Mouse (Mus musculus): ENCODE data around the gene Fam205c.
A peak's percentile ranks its signal among the peaks of the same experiment; 100 is the strongest.
"Not testable (repeated sequence)": the region's sequence is repeated elsewhere in the genome, so short reads cannot be mapped to it uniquely, and the experiment has no call there.

Gene Fam205c

GRCm38 (mm10) chr4:42877657-42878056 is 3.6 kb upstream of the Fam205c start:
- no peak for DNase-seq (ENCODE audit: low read depth, low spot score)

GRCm38 (mm10) chr4:42876586-42877291 is 2.7 kb upstream of the Fam205c start:
- peak; percentile 74 for DNase-seq (ENCODE audit: low read depth, low spot score)

GRCm38 (mm10) chr4:42872746-42873435 is 1.1 kb downstream of the Fam205c start:
- DNase-seq (ENCODE audit: low read depth, low spot score) = peak; percentile 52

- no peak for DNase-seq (ENCODE audit: low read depth, low spot score)
Measured at GRCm38 (mm10) chr4:42872151-42872550, 1.9 kb downstream of the Fam205c start.

- DNase-seq (ENCODE audit: low read depth, low spot score) = no peak
Measured at GRCm38 (mm10) chr4:42870748-42871147, 3.3 kb downstream of the Fam205c start.

- DNase-seq (ENCODE audit: low read depth, low spot score) = no peak
Measured at GRCm38 (mm10) chr4:42868193-42868592, 5.8 kb downstream of the Fam205c start.

- no peak for DNase-seq (ENCODE audit: low read depth, low spot score)
Measured at GRCm38 (mm10) chr4:42867390-42867789, 6.6 kb downstream of the Fam205c start.

- DNase-seq (ENCODE audit: low read depth, low spot score) = not testable (repeated sequence)
Measured at GRCm38 (mm10) chr4:42863487-42863886, 10.5 kb downstream of the Fam205c start.

GRCm38 (mm10) chr4:42860483-42860882 is 13.6 kb downstream of the Fam205c start:
- not testable (repeated sequence) for DNase-seq (ENCODE audit: low read depth, low spot score)

GRCm38 (mm10) chr4:42856671-42857070 is 17.4 kb downstream of the Fam205c start, which contains the start of gene Gm12394:
Gene Gm12394 (minus strand): TSS chr4:42856771.
- not testable (repeated sequence) for DNase-seq (ENCODE audit: low read depth, low spot score)

- not testable (repeated sequence) for DNase-seq (ENCODE audit: low read depth, low spot score)
Measured at GRCm38 (mm10) chr4:42853788-42854187, 20.2 kb downstream of the Fam205c start, which contains the start of gene Fam205a1. Gene Fam205a1 (minus strand): TSS chr4:42853888.

Data from R1 (cell line).